Mouse (Mus musculus) G1E (cell line): ENCODE data around the gene AW549877.

Experiments
- CTCF ChIP-seq: IDR thresholded peaks from 2 replicates; pipeline ENCODE4 v1.5.1; 2012; ENCODE audit warnings: low read depth, low read length, inconsistent platforms, mixed read lengths
- GATA1 ChIP-seq: IDR thresholded peaks from 2 replicates; pipeline ENCODE4 v1.6.1; 2012; ENCODE audit warnings: borderline replicate concordance, low read length, inconsistent platforms, mixed read lengths
- POLR2AphosphoS5 ChIP-seq: IDR thresholded peaks from 2 replicates; pipeline ENCODE4 v1.6.1; 2012; ENCODE audit warnings: low read depth, low read length, inconsistent platforms; ENCODE audit not compliant: insufficient replicate concordance
- TAL1 ChIP-seq: conservative IDR thresholded peaks from 2 replicates; pipeline ENCODE4 v1.6.1; 2012; ENCODE audit warnings: low read depth, low read length, inconsistent platforms, mixed read lengths

- TF ChIP-seq CTCF: no peak
- TF ChIP-seq GATA1: no peak
- TF ChIP-seq TAL1: no peak
- TF ChIP-seq POLR2AphosphoS5: no peak
Measured at GRCm38 (mm10) chr15:4024726-4025507, 29.4 kb upstream of the AW549877 start.
